Mouse (Mus musculus): Measurements from ENCODE around the gene Trappc6a. TPM values are rescaled to one million over a fixed set of nuclear protein-coding genes. Genes with fewer than 3 reads are reported as not detected.
A peak's percentile ranks its signal among the peaks of the same experiment; 100 is the strongest.

Trappc6a gene
- polyA plus RNA-seq, 1 experiment: 62.1 TPM

- TF ChIP-seq POLR2A (IDR thresholded peaks at IDR 0.05; ENCODE audit: control insufficient read depth, low read depth, low read length): no peak
- peak; percentile 40; the same call in 1 of the 2 replicates for TF ChIP-seq CTCF (IDR thresholded peaks at IDR 0.05; ENCODE audit: control insufficient read depth, insufficient read depth, insufficient replicate concordance, low read depth, low read length)
- no peaks in the 10 kb centered on the region for H3K36me3 ChIP-seq (ENCODE audit: control insufficient read depth, insufficient read depth, low read length)
- peaks cover 4% of the 10 kb centered on the region for H3K4me1 ChIP-seq (ENCODE audit: control insufficient read depth, insufficient read depth, low read length)
- H3K27me3 ChIP-seq (ENCODE audit: control insufficient read depth, insufficient read depth, low read length): no peaks in the 10 kb centered on the region
- H3K27ac ChIP-seq (ENCODE audit: control insufficient read depth, insufficient read depth, low read depth, low read length): no peak overlapping the region
- H3K4me3 ChIP-seq (ENCODE audit: control insufficient read depth, low read depth, low read length): no peak overlapping the region
Observed at GRCm38 (mm10) chr7:19543584-19543983, 35.4 kb downstream of the Trappc6a start.

GRCm38 (mm10) chr7:19546007-19546406 lies 37.8 kb downstream of the Trappc6a start:
- H3K36me3 ChIP-seq (ENCODE audit: control insufficient read depth, insufficient read depth, low read length): no peaks in the 10 kb centered on the region
- H3K4me1 ChIP-seq (ENCODE audit: control insufficient read depth, insufficient read depth, low read length): peaks cover 4% of the 10 kb centered on the region
- TF ChIP-seq POLR2A (IDR thresholded peaks at IDR 0.05; ENCODE audit: control insufficient read depth, low read depth, low read length): no peak
- no peak overlapping the region for H3K4me3 ChIP-seq (ENCODE audit: control insufficient read depth, low read depth, low read length)
- H3K27ac ChIP-seq (ENCODE audit: control insufficient read depth, insufficient read depth, low read depth, low read length): no peak overlapping the region
- no peaks in the 10 kb centered on the region for H3K27me3 ChIP-seq (ENCODE audit: control insufficient read depth, insufficient read depth, low read length)

- TF ChIP-seq CTCF (IDR thresholded peaks at IDR 0.05; ENCODE audit: control insufficient read depth, insufficient read depth, insufficient replicate concordance, low read depth, low read length): no peak
- TF ChIP-seq POLR2A (IDR thresholded peaks at IDR 0.05; ENCODE audit: control insufficient read depth, low read depth, low read length): no peak
- Histone ChIP-seq H3K36me3 (ENCODE audit: control insufficient read depth, insufficient read depth, low read length) (no peaks in the 10 kb centered on the region), H3K4me3 (ENCODE audit: control insufficient read depth, low read depth, low read length) (no peak overlapping the region)
Observed at GRCm38 (mm10) chr7:19547344-19547969, 39.3 kb downstream of the Trappc6a start.

GRCm38 (mm10) chr7:19549394-19549793 lies 41.2 kb downstream of the Trappc6a start:
- no peak overlapping the region for H3K27ac ChIP-seq (ENCODE audit: control insufficient read depth, insufficient read depth, low read depth, low read length)
- H3K4me1 ChIP-seq (ENCODE audit: control insufficient read depth, insufficient read depth, low read length): no peaks in the 10 kb centered on the region; the same call in 1 of the 2 replicates
- no peak overlapping the region for H3K4me3 ChIP-seq (ENCODE audit: control insufficient read depth, low read depth, low read length)
- H3K27me3 ChIP-seq (ENCODE audit: control insufficient read depth, insufficient read depth, low read length): no peaks in the 10 kb centered on the region
- TF ChIP-seq POLR2A (IDR thresholded peaks at IDR 0.05; ENCODE audit: control insufficient read depth, low read depth, low read length) (no peak), CTCF (IDR thresholded peaks at IDR 0.05; ENCODE audit: control insufficient read depth, insufficient read depth, insufficient replicate concordance, low read depth, low read length) (no peak)
- H3K36me3 ChIP-seq (ENCODE audit: control insufficient read depth, insufficient read depth, low read length): no peaks in the 10 kb centered on the region

More at GRCm38 (mm10) chr7:19547344-19547969, 39.3 kb downstream of the Trappc6a start:
- no peaks in the 10 kb centered on the region for H3K27me3 ChIP-seq (ENCODE audit: control insufficient read depth, insufficient read depth, low read length)
- no peaks in the 10 kb centered on the region; the same call in 1 of the 2 replicates for H3K4me1 ChIP-seq (ENCODE audit: control insufficient read depth, insufficient read depth, low read length)
- H3K27ac ChIP-seq (ENCODE audit: control insufficient read depth, insufficient read depth, low read depth, low read length): no peak overlapping the region

- Histone ChIP-seq H3K27ac (ENCODE audit: control insufficient read depth, insufficient read depth, low read depth, low read length) (no peak overlapping the region), H3K4me1 (ENCODE audit: control insufficient read depth, insufficient read depth, low read length) (no peaks in the 10 kb centered on the region; the same call in 1 of the 2 replicates), H3K27me3 (ENCODE audit: control insufficient read depth, insufficient read depth, low read length) (no peaks in the 10 kb centered on the region), H3K36me3 (ENCODE audit: control insufficient read depth, insufficient read depth, low read length) (no peaks in the 10 kb centered on the region), H3K4me3 (ENCODE audit: control insufficient read depth, low read depth, low read length) (no peak overlapping the region)
- TF ChIP-seq POLR2A (IDR thresholded peaks at IDR 0.05; ENCODE audit: control insufficient read depth, low read depth, low read length): no peak
- TF ChIP-seq CTCF (IDR thresholded peaks at IDR 0.05; ENCODE audit: control insufficient read depth, insufficient read depth, insufficient replicate concordance, low read depth, low read length): no peak
Observed at GRCm38 (mm10) chr7:19551634-19552033, 43.4 kb downstream of the Trappc6a start.

GRCm38 (mm10) chr7:19552443-19552842 lies 44.2 kb downstream of the Trappc6a start:
- TF ChIP-seq POLR2A (IDR thresholded peaks at IDR 0.05; ENCODE audit: control insufficient read depth, low read depth, low read length) (no peak), CTCF (IDR thresholded peaks at IDR 0.05; ENCODE audit: control insufficient read depth, insufficient read depth, insufficient replicate concordance, low read depth, low read length) (no peak)
- Histone ChIP-seq H3K4me3 (ENCODE audit: control insufficient read depth, low read depth, low read length) (no peak overlapping the region), H3K36me3 (ENCODE audit: control insufficient read depth, insufficient read depth, low read length) (no peaks in the 10 kb centered on the region), H3K4me1 (ENCODE audit: control insufficient read depth, insufficient read depth, low read length) (no peaks in the 10 kb centered on the region), H3K27me3 (ENCODE audit: control insufficient read depth, insufficient read depth, low read length) (no peaks in the 10 kb centered on the region), H3K27ac (ENCODE audit: control insufficient read depth, insufficient read depth, low read depth, low read length) (no peak overlapping the region)

GRCm38 (mm10) chr7:19554168-19554567 lies 46.0 kb downstream of the Trappc6a start:
- H3K36me3 ChIP-seq (ENCODE audit: control insufficient read depth, insufficient read depth, low read length): no peaks in the 10 kb centered on the region
- no peak overlapping the region for H3K4me3 ChIP-seq (ENCODE audit: control insufficient read depth, low read depth, low read length)
- TF ChIP-seq CTCF (IDR thresholded peaks at IDR 0.05; ENCODE audit: control insufficient read depth, insufficient read depth, insufficient replicate concordance, low read depth, low read length) (no peak), POLR2A (IDR thresholded peaks at IDR 0.05; ENCODE audit: control insufficient read depth, low read depth, low read length) (no peak)
- no peak overlapping the region for H3K27ac ChIP-seq (ENCODE audit: control insufficient read depth, insufficient read depth, low read depth, low read length)
- H3K27me3 ChIP-seq (ENCODE audit: control insufficient read depth, insufficient read depth, low read length): no peaks in the 10 kb centered on the region
- H3K4me1 ChIP-seq (ENCODE audit: control insufficient read depth, insufficient read depth, low read length): peaks cover 3% of the 10 kb centered on the region; the same call in 1 of the 2 replicates
